Mouse (Mus musculus) E14TG2a.4 (cell line): Measurements from ENCODE around the gene Mei4.

Source experiments
- CTCF ChIP-seq: conservative IDR thresholded peaks from 2 replicates; pipeline ENCODE4 v1.5.1; 2014; ENCODE audit warnings: low read length
- NANOG ChIP-seq: IDR thresholded peaks from 2 replicates; pipeline ENCODE4 v1.6.1; 2014; ENCODE audit warnings: borderline replicate concordance, low read length, mixed read lengths

DNA sequence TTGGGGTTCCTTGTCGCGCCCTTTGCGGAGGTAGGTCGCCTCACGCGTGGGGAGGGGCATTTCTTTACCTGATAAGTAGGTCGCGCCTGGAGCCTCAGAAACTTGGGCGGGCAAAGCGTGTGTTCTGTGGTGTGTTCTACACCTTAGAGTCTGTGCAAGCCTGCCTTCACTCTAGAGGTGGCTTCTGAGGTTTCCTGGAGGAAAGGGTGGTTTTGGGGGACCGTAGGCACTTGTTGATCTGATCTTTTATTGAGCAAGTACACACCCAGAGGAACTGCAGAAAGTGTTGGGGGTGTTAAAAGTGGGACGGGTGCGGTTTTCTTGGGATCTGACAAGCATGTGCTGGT, 391 bp downstream of the Mei4 start:
- TF ChIP-seq CTCF, result no peak
- no peak for TF ChIP-seq NANOG
